Mouse (Mus musculus) limb, embryonic 10.5 days (tissue): Measurements from ENCODE around the gene Anxa9. TPM values are rescaled to one million over a fixed set of nuclear protein-coding genes. Genes with fewer than 3 reads are reported as not detected.
"Not testable (repeated sequence)": the region's sequence is repeated elsewhere in the genome, so short reads cannot be mapped to it uniquely, and the experiment has no call there.

Experiments used
- DNase-seq: peaks from one replicate; pipeline ENCODE4 v3.0.0-alpha.2; 2017; ENCODE audit warnings: low spot score
- H3K27ac ChIP-seq: fragments of 300-500 bp; sonication (generic); 2 replicates; pipeline ENCODE4 v1.5.1; 2016; ENCODE audit warnings: mild to moderate bottlenecking
- H3K27me3 ChIP-seq: fragments of 300-500 bp; sonication (generic); 2 replicates; pipeline ENCODE4 v1.6.1; 2016; ENCODE audit warnings: low read depth, mild to moderate bottlenecking; ENCODE audit not compliant: poor library complexity, severe bottlenecking
- H3K36me3 ChIP-seq: fragments of 300-500 bp; sonication (generic); 2 replicates; pipeline ENCODE4 v1.6.1; 2016; ENCODE audit warnings: mild to moderate bottlenecking, moderate library complexity
- H3K4me1 ChIP-seq: fragments of 300-500 bp; sonication (generic); 2 replicates; pipeline ENCODE4 v1.6.1; 2016
- H3K4me3 ChIP-seq: fragments of 300-500 bp; sonication (generic); 2 replicates; pipeline ENCODE4 v1.5.1; 2016; ENCODE audit warnings: mild to moderate bottlenecking, moderate library complexity
- H3K9me3 ChIP-seq: fragments of 300-500 bp; sonication (generic); replicated peaks from 2 replicates; pipeline ENCODE4 v1.6.1; 2016; ENCODE audit warnings: mild to moderate bottlenecking
- WGBS: fragments of 180-500 bp; shearing (Covaris S2); methylation state at CpG from one replicate; pipeline ENCODE4 v1.1.7; 2016; 5-methylcytosine and 5-hydroxymethylcytosine counted together
- polyA plus RNA-seq: library from polyadenylated mRNA; unstranded; fragments of >200 nt; fragmentation: Nextera tagmentation; extraction: Ambion mirVana; gene quantifications from 2 replicates; pipeline ENCODE4 v1.2.1, GENCODE M21; 2016

Gene Anxa9
- 1.2 and 1.6 TPM in 2 replicates for polyA plus RNA-seq

DNA sequence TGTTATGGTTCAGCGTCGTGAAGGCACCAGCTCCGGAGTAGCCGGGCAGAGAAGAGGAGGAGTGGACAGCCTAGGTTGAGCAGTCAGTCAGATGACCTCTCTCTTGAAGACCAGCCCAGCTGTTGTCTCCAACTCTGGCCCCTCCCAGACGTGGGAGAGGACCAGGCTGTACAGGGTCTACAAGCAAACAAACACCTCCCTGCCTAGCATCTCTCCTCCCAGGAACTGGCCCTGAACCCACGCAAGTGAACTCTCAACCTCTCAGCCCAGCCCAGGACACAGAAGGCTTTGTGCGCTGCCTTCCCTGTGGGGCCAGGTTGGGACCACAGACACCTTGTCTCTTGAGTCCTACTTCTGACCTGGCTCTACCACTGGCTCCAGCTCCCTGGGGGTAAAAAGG, at the start of gene Anxa9:
Gene Anxa9, minus strand, starts transcription at position 77 of the 400 bp plus-strand sequence.
- Histone ChIP-seq H3K9me3 (no peaks in the 10 kb centered on the region), H3K27ac (no peak within 1 kb of the TSS), H3K4me3 (no peak within 1 kb of the TSS), H3K27me3 (no peaks in the 10 kb centered on the region), H3K36me3 (no peaks in the 10 kb centered on the region), H3K4me1 (peaks cover 5% of the 10 kb centered on the region)
- no peak for DNase-seq
- 62% methylated on average over 7 of the region's 7 CpGs for WGBS

DNA sequence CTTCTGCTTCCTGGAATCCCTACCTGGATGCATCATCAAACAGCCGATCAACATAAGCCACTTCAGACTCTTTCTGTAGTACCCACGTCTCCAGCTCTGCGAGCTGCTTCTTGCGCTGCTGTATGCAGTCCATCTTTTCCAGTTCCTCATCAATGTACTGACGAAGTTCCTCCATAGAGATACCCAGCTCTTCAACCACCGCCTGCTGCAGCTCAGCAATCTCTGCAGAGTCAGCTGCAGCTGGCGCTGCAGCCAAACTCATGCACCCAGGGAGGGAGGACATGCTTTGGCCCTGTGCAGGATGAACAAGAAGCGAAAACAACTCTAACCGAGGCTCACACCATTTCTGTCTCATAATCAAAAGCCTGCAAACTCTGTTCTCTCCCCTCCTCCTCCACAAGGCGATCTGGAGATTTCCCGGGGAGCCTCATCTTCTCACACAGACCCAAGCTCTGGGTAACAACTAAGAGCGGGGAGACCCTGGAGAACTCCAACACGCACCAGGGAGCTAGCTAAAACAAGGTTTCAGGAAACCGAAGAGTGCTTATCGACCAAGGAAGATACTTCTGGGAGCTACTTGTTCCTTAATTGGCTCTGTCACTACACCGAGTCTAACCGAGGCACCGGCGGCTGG, 49.1 kb upstream of the Anxa9 start:
- H3K36me3 ChIP-seq, result peaks cover 36% of the 10 kb centered on the region
- not testable (repeated sequence) for DNase-seq, H3K9me3 ChIP-seq, H3K27me3 ChIP-seq, H3K4me1 ChIP-seq, H3K27ac ChIP-seq
- WGBS, result 42% methylated on average over 11 of the region's 19 CpGs
- peak overlapping the region; percentile 62 for H3K4me3 ChIP-seq

DNA sequence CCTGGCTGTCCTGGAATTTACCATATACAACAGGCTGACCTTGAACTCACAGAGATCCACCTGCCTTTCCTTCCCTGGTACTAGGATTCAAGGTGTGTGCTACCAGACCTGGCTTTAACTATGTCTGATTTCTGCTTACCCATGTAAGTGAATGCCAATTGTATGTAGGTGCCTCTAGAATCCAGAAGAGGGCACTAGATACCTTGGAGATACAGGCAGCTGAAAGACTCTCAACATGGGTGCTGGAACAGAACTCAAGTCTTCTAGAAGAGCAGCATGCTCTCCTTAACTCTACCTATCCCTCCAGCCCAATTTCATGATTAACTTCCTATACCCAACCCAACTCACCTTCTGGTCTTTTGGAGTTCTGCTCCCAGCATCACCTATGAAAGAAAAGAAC, 42.5 kb upstream of the Anxa9 start:
- peaks cover 94% of the 10 kb centered on the region for H3K36me3 ChIP-seq
- no peak overlapping the region for H3K27ac ChIP-seq
- no peaks in the 10 kb centered on the region for H3K9me3 ChIP-seq
- H3K4me1 ChIP-seq, result no peaks in the 10 kb centered on the region
- H3K4me3 ChIP-seq, result no peak overlapping the region
- H3K27me3 ChIP-seq, result no peaks in the 10 kb centered on the region
- DNase-seq, result no peak

DNA sequence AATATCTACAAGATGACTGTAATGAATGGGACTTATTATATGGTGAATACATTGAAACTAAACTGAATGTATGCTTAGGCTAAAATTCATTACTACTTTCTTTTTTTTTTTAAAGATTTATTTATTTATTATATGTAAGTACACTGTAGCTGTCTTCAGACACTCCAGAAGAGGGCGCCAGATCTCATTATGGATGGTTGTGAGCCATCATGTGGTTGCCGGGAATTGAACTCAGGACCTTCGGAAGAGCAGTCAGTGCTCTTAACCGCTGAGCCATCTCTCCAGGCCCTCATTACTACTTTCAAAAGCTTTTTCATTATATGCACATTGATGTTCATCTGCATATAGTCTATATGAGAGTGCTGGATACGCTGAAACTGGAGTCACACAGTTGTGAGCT, 41.4 kb upstream of the Anxa9 start:
- not testable (repeated sequence) for H3K4me1 ChIP-seq, H3K27me3 ChIP-seq, H3K27ac ChIP-seq, H3K9me3 ChIP-seq, DNase-seq, H3K4me3 ChIP-seq
- H3K36me3 ChIP-seq, result peaks cover 95% of the 10 kb centered on the region
- 96% methylated on average over 5 of the region's 5 CpGs for WGBS

DNA sequence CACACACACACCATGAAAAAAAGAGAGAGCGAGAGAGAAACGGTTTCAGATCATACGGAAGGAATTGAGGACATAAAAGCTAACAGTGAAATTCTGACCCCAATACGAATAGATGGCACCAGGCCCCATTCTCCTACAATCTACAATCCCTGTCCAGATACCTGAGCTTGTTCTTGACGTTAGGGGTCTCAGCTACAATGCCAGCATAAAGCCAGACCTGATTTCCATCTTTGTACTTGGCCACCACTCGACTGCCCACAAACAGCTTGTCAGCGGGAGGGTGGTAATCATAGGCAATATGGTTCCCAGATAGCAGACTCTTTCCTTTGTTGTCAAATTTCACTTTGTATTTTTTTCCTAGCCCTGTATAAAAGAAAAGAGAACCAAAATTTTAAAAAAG, 39.5 kb upstream of the Anxa9 start:
- Histone ChIP-seq H3K36me3 (peaks cover 95% of the 10 kb centered on the region), H3K27ac (no peak overlapping the region), H3K9me3 (no peaks in the 10 kb centered on the region), H3K4me3 (no peak overlapping the region), H3K4me1 (no peaks in the 10 kb centered on the region), H3K27me3 (no peaks in the 10 kb centered on the region)
- no peak for DNase-seq
- 96% methylated on average over 7 of the region's 7 CpGs for WGBS

DNA sequence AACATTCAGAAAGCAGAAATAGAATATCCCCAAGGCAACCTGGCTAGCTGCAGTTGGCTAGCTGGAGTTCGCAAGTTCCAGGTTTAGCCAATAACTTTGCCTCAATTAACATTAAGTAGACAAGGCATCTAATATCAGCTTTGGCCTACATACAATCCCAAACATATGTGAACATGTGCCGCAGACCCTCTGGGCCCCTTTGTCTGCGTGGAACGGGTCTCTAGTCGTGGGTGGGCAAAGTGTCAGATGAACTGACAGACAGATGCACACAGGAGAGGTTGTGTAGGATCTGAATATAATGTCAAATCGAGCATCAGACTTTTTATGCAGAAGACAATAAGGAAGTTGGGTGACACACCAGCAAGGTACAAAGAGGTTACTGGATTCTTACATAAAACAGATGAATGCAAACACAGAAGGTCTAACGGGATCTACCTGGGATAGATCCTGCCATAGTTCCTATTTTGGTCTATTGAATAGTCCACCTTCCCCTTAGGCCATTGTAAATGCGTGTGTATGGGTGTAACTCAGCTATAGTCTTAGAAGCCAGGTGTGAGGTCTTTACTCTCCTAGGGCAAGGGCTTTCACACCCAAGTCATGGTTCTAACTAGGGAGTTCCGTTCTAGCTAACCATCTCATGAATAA, 36.5 kb upstream of the Anxa9 start:
- DNase-seq, H3K4me3 ChIP-seq, H3K9me3 ChIP-seq, H3K27me3 ChIP-seq, H3K27ac ChIP-seq, H3K4me1 ChIP-seq: not testable (repeated sequence)
- WGBS, result 97% methylated on average over 9 of the region's 9 CpGs
- H3K36me3 ChIP-seq, result peaks cover 95% of the 10 kb centered on the region

DNA sequence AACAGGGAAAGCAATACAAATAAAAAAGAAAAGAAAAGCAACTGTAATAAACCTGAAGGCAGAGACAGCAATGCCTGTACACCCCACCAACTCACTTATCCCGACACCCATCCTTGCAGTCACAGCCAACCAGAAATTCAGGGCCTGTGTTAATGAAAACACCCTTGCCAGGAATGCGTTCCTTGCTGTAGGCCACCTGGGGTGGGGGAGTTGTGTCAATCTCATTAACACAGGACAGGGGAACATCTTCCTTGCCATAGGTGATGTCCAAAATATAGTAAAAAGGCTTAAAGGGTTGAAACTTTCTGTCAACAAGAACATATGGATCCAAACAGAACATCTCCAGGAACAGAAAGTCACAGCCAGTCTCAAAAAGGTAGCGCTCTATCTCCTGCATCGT, 31.3 kb upstream of the Anxa9 start:
- peaks cover 100% of the 10 kb centered on the region for H3K36me3 ChIP-seq
- H3K4me1 ChIP-seq, result no peaks in the 10 kb centered on the region
- no peak overlapping the region for H3K4me3 ChIP-seq
- H3K27me3 ChIP-seq, result no peaks in the 10 kb centered on the region
- 96% methylated on average over 4 of the region's 4 CpGs for WGBS
- no peak overlapping the region for H3K27ac ChIP-seq
- DNase-seq, result no peak
- H3K9me3 ChIP-seq, result no peaks in the 10 kb centered on the region

DNA sequence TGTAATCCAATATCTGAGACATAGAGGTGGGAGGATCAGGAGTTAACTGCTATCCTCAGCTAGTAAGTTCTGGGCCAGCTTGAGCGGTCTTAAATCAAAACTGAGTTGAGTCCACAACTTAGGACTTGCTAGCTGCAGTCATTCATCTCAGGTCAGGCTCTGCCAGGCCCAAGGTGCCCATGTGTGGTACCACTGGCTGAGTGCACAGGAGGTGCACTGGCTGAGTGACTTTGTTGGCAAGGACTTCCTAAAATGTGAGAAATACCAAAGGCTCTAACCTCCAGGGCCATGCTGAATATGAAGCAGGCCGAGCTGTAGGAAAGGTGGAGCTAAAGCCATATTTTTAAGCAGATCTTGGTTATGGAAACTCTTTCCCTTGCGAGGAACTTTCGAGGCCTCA, 30.4 kb upstream of the Anxa9 start:
- WGBS, result 93% methylated on average over 4 of the region's 4 CpGs
- H3K27ac ChIP-seq, result no peak overlapping the region

DNA sequence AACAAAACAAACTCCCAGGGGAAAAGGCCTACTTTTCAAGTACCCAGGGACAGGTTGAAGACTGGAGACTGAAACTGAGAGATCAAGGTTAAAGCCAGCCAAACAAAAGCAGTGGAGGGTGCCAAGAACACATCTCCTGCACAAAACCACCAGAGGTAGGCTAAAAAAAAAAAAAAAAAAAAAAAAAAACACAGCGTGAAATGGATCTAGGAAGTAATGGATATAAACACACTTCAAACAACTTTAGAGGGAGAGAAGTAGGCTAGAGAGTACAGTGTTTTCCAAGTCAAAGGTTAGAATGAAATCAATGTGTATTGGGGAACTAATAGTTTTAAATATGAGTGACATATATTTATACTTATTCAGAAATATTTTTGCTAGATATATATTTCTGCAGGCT, 24.6 kb upstream of the Anxa9 start:
- H3K4me1 ChIP-seq, result no peaks in the 10 kb centered on the region
- H3K4me3 ChIP-seq, result no peak overlapping the region
- no peaks in the 10 kb centered on the region for H3K9me3 ChIP-seq
- DNase-seq, result no peak
- 92% methylated on average over 1 of the region's 1 CpGs for WGBS
- no peaks in the 10 kb centered on the region for H3K27me3 ChIP-seq
- H3K27ac ChIP-seq, result no peak overlapping the region
- peaks cover 99% of the 10 kb centered on the region for H3K36me3 ChIP-seq

More for the DNA sequence above, 30.4 kb upstream of the Anxa9 start:
- Histone ChIP-seq H3K9me3 (no peaks in the 10 kb centered on the region), H3K27me3 (no peaks in the 10 kb centered on the region), H3K4me3 (no peak overlapping the region), H3K36me3 (peaks cover 100% of the 10 kb centered on the region), H3K4me1 (no peaks in the 10 kb centered on the region)
- no peak for DNase-seq

DNA sequence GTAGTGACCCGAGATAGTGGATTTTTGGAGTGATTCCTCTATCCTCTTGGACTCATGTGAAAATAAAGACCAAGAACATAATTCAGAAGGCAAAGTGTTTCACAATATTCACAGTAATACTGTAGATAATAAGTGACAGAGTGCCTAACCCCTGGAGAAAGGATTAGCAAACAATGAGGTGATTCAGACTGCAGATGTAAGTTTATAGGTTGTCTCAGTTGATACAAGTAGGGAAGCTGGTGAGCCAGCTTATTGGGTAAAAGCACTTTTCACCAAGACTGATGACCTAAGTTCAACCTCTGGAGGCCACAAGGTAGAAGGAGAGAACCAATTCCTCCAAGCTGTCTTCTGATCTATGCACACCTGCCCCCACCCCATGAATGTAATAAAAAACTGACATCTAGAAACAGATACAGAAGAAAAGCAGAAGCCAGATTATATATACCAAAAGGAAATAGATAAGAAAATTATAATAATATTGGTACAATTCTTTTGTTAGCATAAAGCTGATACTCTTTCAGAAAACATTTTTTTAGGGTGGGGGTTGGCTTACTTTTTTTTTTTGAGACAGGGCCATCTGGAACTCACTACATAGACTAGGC, 21.9 kb upstream of the Anxa9 start:
- Histone ChIP-seq H3K36me3 (peaks cover 99% of the 10 kb centered on the region), H3K27me3 (no peaks in the 10 kb centered on the region), H3K4me1 (no peaks in the 10 kb centered on the region), H3K27ac (no peak overlapping the region), H3K4me3 (no peak overlapping the region), H3K9me3 (no peaks in the 10 kb centered on the region)
- WGBS, result 96% methylated on average over 1 of the region's 1 CpGs
- DNase-seq, result no peak

DNA sequence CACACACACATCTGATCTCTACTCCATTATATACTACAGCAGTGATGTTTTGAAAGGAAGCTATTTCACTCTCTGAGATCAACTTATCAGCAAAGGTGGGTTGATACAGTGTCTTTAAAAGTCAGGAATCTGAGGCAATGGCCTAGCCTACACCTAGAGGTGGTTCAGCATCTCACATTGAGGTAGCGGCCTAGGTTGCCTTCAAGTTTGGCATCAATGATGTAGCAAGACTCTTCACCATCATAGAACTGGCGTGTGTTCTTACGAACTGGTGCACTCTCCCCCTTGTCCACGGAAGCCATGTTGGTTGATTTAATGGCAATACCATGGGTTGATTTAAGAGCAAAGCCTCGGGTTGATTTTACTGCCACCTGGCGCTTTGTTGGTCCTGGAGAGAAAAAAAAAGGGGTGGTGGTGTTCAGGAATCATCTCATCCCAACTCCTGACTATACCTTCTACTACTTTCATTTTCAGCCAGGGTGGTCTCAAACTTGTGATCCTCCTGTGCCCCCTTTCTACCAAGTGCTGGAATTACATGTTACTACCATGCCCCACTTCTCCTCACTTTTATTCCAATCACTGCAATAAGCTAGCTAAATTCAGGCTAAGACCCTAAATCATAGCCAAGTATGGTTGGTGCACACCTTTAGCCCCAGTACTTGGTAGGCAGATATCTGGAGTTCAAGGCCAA, 17.6 kb upstream of the Anxa9 start:
- 93% methylated on average over 6 of the region's 6 CpGs for WGBS
- 0 out of 2 replicates have a peak, but pooled peaks cover 4% of the 10 kb centered on the region for H3K4me1 ChIP-seq
- no peaks in the 10 kb centered on the region for H3K9me3 ChIP-seq
- H3K27ac ChIP-seq, result no peak overlapping the region
- no peaks in the 10 kb centered on the region for H3K27me3 ChIP-seq
- no peak for DNase-seq
- H3K4me3 ChIP-seq, result no peak overlapping the region
- H3K36me3 ChIP-seq, result peaks cover 100% of the 10 kb centered on the region

DNA sequence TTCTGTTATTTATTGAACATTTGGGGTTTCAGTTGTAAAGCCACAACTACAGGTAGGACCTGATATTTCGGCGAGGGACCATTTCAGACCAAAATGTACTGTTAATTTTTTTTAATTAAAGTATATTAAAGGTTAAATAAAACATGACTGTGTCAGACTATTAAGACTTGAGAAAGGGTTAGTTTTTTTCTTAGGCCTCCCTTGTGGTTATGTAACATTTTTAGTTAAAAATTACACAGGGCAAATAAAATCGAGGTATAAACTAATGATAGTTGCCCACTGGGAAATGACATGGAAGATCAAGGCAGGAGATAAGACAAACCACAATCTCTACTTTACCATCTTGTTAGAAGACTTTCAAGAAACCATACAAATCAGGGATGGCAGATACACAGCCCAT, 16.5 kb upstream of the Anxa9 start:
- no peaks in the 10 kb centered on the region for H3K27me3 ChIP-seq
- H3K36me3 ChIP-seq, result peaks cover 95% of the 10 kb centered on the region
- no peak for DNase-seq
- 95% methylated on average over 3 of the region's 3 CpGs for WGBS
- H3K4me1 ChIP-seq, result peaks cover 12% of the 10 kb centered on the region; the same call in 1 of the 2 replicates
- H3K4me3 ChIP-seq, result no peak overlapping the region
- H3K9me3 ChIP-seq, result no peaks in the 10 kb centered on the region
- no peak overlapping the region for H3K27ac ChIP-seq
